Mouse (Mus musculus): ENCODE measurements around the gene 4930415O20Rik. TPM values are rescaled to one million over a fixed set of nuclear protein-coding genes. Genes with fewer than 3 reads are reported as not detected.
A peak's percentile ranks its signal among the peaks of the same experiment; 100 is the strongest.

4930415O20Rik gene
- polyA plus RNA-seq, 1 experiment: 0.10 TPM

- H3K79me2 ChIP-seq (ENCODE audit: control insufficient read depth, insufficient read depth): no peaks in the 10 kb centered on the region
- H3ac ChIP-seq (ENCODE audit: control insufficient read depth, insufficient read length): no peak within 1 kb of the TSS
- H3K36me3 ChIP-seq (ENCODE audit: control insufficient read depth, insufficient read depth): no peaks in the 10 kb centered on the region
- no peaks in the 10 kb centered on the region for H3K27me3 ChIP-seq (ENCODE audit: control insufficient read depth, insufficient read depth, insufficient read length)
- H3K4me3 ChIP-seq: peak within 1 kb of the TSS; percentile 46
- peak within 1 kb of the TSS; percentile 98 for H3K4me2 ChIP-seq (ENCODE audit: low read depth)
- no peak for TF ChIP-seq TCF12 (IDR thresholded peaks at IDR 0.05; ENCODE audit: insufficient read depth, poor library complexity, severe bottlenecking)
- no peak for TF ChIP-seq TCF3 (IDR thresholded peaks at IDR 0.05; ENCODE audit: insufficient read length, low read depth)
- TF ChIP-seq POLR2AphosphoS2 (IDR thresholded peaks at IDR 0.05; ENCODE audit: insufficient read length, low read depth): no peak
- TF ChIP-seq E2F4 (IDR thresholded peaks at IDR 0.05; ENCODE audit: insufficient read depth): no peak
- TF ChIP-seq REST (IDR thresholded peaks at IDR 0.05; ENCODE audit: insufficient read depth, insufficient read length): no peak
- TF ChIP-seq MYOG (IDR thresholded peaks at IDR 0.05; ENCODE audit: control insufficient read depth in 1 of 3, insufficient read depth in 1 of 3, insufficient read length in 2 of 3, low read depth in 2 of 3): no peak
- no peak for TF ChIP-seq MAX (IDR thresholded peaks at IDR 0.05; ENCODE audit: low read depth)
- TF ChIP-seq CEBPB (IDR thresholded peaks at IDR 0.05; ENCODE audit: insufficient read depth, poor library complexity, severe bottlenecking): no peak
- TF ChIP-seq MYOD1 (IDR thresholded peaks at IDR 0.05; ENCODE audit: control insufficient read depth in 1 of 3, insufficient read length in 2 of 3, low read depth in 2 of 3): no peak
- TF ChIP-seq SRF (IDR thresholded peaks at IDR 0.05; ENCODE audit: control insufficient read depth, insufficient read length, low read depth): no peak
- no peak for TF ChIP-seq POLR2A (IDR thresholded peaks at IDR 0.05; ENCODE audit: insufficient read length, low read depth)
- TF ChIP-seq USF1 (IDR thresholded peaks at IDR 0.05; ENCODE audit: low read depth): no peak
Measured at GRCm38 (mm10) chr15:98630540-98630939, 59.7 kb downstream of the 4930415O20Rik start, which contains the start of gene Cacnb3. Gene Cacnb3 (plus strand): TSS chr15:98630840.

DNA sequence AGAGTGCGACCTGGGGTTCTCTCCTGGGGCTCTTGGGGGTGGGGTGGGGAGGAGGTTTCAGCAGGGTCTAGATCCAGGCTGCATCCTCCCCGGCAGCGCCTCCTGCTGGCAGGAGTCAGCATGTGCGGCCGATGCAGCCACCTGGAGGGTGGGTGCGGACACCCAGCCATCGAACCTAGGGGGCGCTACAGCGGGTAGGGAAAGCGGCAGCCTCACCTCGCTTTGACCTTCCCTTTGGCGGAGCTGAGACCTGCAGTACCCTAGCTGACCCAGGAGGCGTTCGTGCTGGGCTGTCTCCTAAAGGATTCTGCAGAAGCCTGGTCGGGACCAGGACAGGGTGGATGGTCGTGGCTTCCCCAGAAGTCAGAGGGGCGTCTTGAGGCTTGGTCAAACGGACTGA is 60.7 kb downstream of the 4930415O20Rik start:
- no peaks in the 10 kb centered on the region for H3K27me3 ChIP-seq (ENCODE audit: control insufficient read depth, insufficient read depth, insufficient read length)
- peak in 1 of 3 experiments; percentile 51 for TF ChIP-seq MYOD1 (IDR thresholded peaks at IDR 0.05; ENCODE audit: control insufficient read depth in 1 of 3, insufficient read length in 2 of 3, low read depth in 2 of 3)
- TF ChIP-seq USF1 (IDR thresholded peaks at IDR 0.05; ENCODE audit: low read depth): no peak
- TF ChIP-seq TCF12 (IDR thresholded peaks at IDR 0.05; ENCODE audit: insufficient read depth, poor library complexity, severe bottlenecking): no peak
- TF ChIP-seq MAX (IDR thresholded peaks at IDR 0.05; ENCODE audit: low read depth): no peak
- no peak for TF ChIP-seq E2F4 (IDR thresholded peaks at IDR 0.05; ENCODE audit: insufficient read depth)
- no peak for TF ChIP-seq SRF (IDR thresholded peaks at IDR 0.05; ENCODE audit: control insufficient read depth, insufficient read length, low read depth)
- no peak for TF ChIP-seq POLR2AphosphoS2 (IDR thresholded peaks at IDR 0.05; ENCODE audit: insufficient read length, low read depth)
- TF ChIP-seq TCF3 (IDR thresholded peaks at IDR 0.05; ENCODE audit: insufficient read length, low read depth): no peak
- TF ChIP-seq CEBPB (IDR thresholded peaks at IDR 0.05; ENCODE audit: insufficient read depth, poor library complexity, severe bottlenecking): no peak
- TF ChIP-seq REST (IDR thresholded peaks at IDR 0.05; ENCODE audit: insufficient read depth, insufficient read length): no peak
- peak; percentile 26 for TF ChIP-seq POLR2A (IDR thresholded peaks at IDR 0.05; ENCODE audit: insufficient read length, low read depth)
- TF ChIP-seq MYOG (IDR thresholded peaks at IDR 0.05; ENCODE audit: control insufficient read depth in 1 of 3, insufficient read depth in 1 of 3, insufficient read length in 2 of 3, low read depth in 2 of 3): peak in 1 of 3 experiments; percentile 61

DNA sequence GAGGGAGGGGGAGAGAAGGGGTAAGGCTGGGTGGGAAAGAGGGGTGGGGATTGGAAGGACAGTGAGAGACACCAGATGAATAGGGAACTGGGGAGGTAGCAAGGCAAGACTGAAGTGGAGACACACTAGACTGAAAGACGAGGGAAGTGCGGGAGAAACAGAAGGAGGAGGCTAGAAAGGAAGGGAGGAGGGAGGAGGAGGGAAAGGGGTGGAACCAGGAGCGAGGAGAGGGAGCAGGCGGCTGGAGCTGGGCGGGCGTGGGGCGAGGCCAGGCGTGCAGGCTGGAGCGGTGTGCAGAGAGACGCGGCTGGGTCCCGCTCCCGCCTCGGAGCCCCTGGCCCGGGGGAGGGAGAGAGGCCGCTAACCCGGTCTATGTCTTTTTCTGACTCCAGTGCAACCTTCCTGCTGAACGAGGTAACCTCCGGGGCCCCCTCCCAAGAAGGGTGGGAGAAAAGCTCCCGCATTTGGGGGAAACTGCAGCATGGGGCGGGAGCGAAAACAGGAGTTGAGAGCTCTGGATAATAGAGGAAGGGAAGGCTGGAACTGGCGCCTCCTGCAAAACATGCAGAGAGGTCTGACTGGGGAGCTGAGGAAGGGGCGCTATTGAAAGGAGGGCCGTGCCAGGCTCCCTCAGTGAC is 61.4 kb downstream of the 4930415O20Rik start:
- TF ChIP-seq MYOD1 (IDR thresholded peaks at IDR 0.05; ENCODE audit: control insufficient read depth in 1 of 3, insufficient read length in 2 of 3, low read depth in 2 of 3): peak in 1 of 3 experiments; percentile 34
- no peak for TF ChIP-seq SRF (IDR thresholded peaks at IDR 0.05; ENCODE audit: control insufficient read depth, insufficient read length, low read depth)
- TF ChIP-seq POLR2A (IDR thresholded peaks at IDR 0.05; ENCODE audit: insufficient read length, low read depth): peak; percentile 93
- TF ChIP-seq REST (IDR thresholded peaks at IDR 0.05; ENCODE audit: insufficient read depth, insufficient read length): no peak
- peak; percentile 95 for TF ChIP-seq POLR2AphosphoS2 (IDR thresholded peaks at IDR 0.05; ENCODE audit: insufficient read length, low read depth)
- peak in 1 of 3 experiments; percentile 53 for TF ChIP-seq MYOG (IDR thresholded peaks at IDR 0.05; ENCODE audit: control insufficient read depth in 1 of 3, insufficient read depth in 1 of 3, insufficient read length in 2 of 3, low read depth in 2 of 3)
- H3ac ChIP-seq (ENCODE audit: control insufficient read depth, insufficient read length): no peak overlapping the region
- no peaks in the 10 kb centered on the region for H3K27me3 ChIP-seq (ENCODE audit: control insufficient read depth, insufficient read depth, insufficient read length)
- H3K79me2 ChIP-seq (ENCODE audit: control insufficient read depth, insufficient read depth): no peaks in the 10 kb centered on the region
- H3K4me2 ChIP-seq (ENCODE audit: low read depth): peak overlapping the region; percentile 98
- no peaks in the 10 kb centered on the region for H3K36me3 ChIP-seq (ENCODE audit: control insufficient read depth, insufficient read depth)
- H3K4me3 ChIP-seq: peak overlapping the region; percentile 46

More for the DNA sequence above, 60.7 kb downstream of the 4930415O20Rik start:
- Histone ChIP-seq H3K4me2 (ENCODE audit: low read depth) (peak overlapping the region; percentile 98), H3K79me2 (ENCODE audit: control insufficient read depth, insufficient read depth) (no peaks in the 10 kb centered on the region), H3ac (ENCODE audit: control insufficient read depth, insufficient read length) (no peak overlapping the region), H3K36me3 (ENCODE audit: control insufficient read depth, insufficient read depth) (no peaks in the 10 kb centered on the region), H3K4me3 (peak overlapping the region; percentile 46)

- Histone ChIP-seq H3K4me3 (peak overlapping the region; percentile 46), H3K4me2 (ENCODE audit: low read depth) (peak overlapping the region; percentile 98), H3K79me2 (ENCODE audit: control insufficient read depth, insufficient read depth) (no peaks in the 10 kb centered on the region), H3K36me3 (ENCODE audit: control insufficient read depth, insufficient read depth) (no peaks in the 10 kb centered on the region), H3K27me3 (ENCODE audit: control insufficient read depth, insufficient read depth, insufficient read length) (no peaks in the 10 kb centered on the region), H3ac (ENCODE audit: control insufficient read depth, insufficient read length) (no peak overlapping the region)
- TF ChIP-seq E2F4 (IDR thresholded peaks at IDR 0.05; ENCODE audit: insufficient read depth) (no peak), MAX (IDR thresholded peaks at IDR 0.05; ENCODE audit: low read depth) (no peak), USF1 (IDR thresholded peaks at IDR 0.05; ENCODE audit: low read depth) (no peak)
Measured at GRCm38 (mm10) chr15:98632921-98633320, 62.1 kb downstream of the 4930415O20Rik start.
